Mouse (Mus musculus) lung, adult 2 months (tissue): ENCODE data around the gene Cytip. TPM values are rescaled to one million over a fixed set of nuclear protein-coding genes. Genes with fewer than 3 reads are reported as not detected.

Experiments used
- DNase-seq: peaks from one replicate; pipeline ENCODE4 v3.0.0; 2022
- H3K4me1 ChIP-seq: fragments of 200-500 bp; 2 replicates; pipeline ENCODE4 v1.6.1; 2011; ENCODE audit warnings: low read length; ENCODE audit not compliant: control insufficient read depth, insufficient read depth
- H3K4me3 ChIP-seq: fragments of 200-500 bp; replicated peaks from 2 replicates; pipeline ENCODE3; 2011; ENCODE audit warnings: low read depth, mild to moderate bottlenecking, control low read depth, low read length; ENCODE audit errors: extremely low read depth
- CTCF ChIP-seq: fragments of 200-500 bp; IDR thresholded peaks from 2 replicates; pipeline ENCODE4 v1.5.1; 2011; ENCODE audit warnings: mild to moderate bottlenecking, low read length, control low read depth; ENCODE audit not compliant: insufficient read depth
- POLR2A ChIP-seq: fragments of 200-500 bp; IDR thresholded peaks from 2 replicates; pipeline ENCODE4 v1.6.1; 2011; ENCODE audit warnings: low read depth, mild to moderate bottlenecking, control low read depth, low read length, borderline replicate concordance; ENCODE audit errors: extremely low read depth
- WGBS: fragments of 180-500 bp; shearing (Covaris S2); methylation state at CpG from one replicate; pipeline ENCODE4 v1.1.7; 2018; 5-methylcytosine and 5-hydroxymethylcytosine counted together
- polyA plus RNA-seq: library from polyadenylated mRNA; depleted of rRNA; stranded (reverse); fragments of >200 nt; gene quantifications from 2 replicates; pipeline ENCODE4 v1.2.3, GENCODE M21; 2012

The Cytip gene
- polyA plus RNA-seq, 1 experiment = 71.2 TPM

DNA sequence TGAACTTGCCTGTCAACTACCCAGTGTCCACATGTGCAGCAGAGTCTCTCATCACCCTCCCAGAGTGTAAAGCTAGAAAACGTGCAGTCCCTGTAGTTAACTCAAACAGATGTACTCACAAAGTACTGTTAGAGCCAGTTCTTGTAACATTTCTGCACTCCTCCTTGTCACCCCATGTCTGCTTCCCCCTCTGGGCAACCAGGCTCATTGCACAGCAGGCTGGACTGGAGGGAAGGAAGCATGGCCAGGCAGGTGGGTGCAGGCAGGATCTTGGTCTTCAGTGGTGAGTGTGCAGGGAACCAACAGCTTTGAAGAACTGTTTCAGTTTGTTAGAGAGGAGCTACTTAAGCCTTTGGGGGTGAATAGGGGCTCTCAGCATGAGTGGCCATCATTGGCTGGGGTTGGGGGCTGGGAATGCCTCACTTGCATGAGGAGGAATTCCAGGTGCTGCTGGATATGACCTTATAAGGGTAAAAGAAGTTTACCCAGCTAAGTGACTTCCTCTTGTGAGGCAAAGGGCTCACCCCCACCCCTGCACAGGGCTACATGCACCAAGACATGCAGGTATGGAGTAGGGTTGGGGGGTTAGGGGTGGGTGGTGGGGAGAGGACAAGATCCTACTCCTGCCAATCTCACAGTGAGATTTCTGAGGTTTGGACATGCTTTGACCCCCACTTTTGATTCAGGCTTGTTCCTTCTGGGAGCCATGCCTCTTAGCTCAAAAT is 31.7 kb downstream of the Cytip start:
- Histone ChIP-seq H3K4me1 (peaks cover 7% of the 10 kb centered on the region; the same call in 1 of the 2 replicates), H3K4me3 (no peak overlapping the region)
- TF ChIP-seq CTCF (peak; percentile 31; the same call in 1 of the 2 replicates), POLR2A (no peak)
- 42% methylated on average over 1 of the region's 1 CpGs for WGBS
- no peak for DNase-seq

DNA sequence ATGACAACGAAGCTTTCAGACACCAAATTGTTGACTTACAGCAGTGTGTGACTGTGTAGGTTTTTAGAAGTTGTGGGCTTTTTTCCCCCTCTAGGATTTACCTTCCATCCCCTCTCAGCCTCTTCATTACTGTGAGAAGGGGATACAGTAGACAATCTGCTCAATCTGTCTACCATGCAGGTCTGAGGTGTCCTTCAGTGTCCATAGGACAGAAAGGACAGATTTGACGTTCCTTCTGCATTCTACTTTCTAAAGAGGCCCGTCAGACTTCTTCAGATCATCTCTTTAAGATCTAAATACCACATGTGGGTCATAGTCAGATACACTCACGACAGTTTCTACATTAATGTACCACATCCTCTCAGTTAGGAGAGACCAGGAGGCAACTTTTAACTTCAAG is 33.5 kb downstream of the Cytip start:
- no peak for DNase-seq
- TF ChIP-seq POLR2A = no peak
- TF ChIP-seq CTCF = no peak
- WGBS = 81% methylated on average over 4 of the region's 4 CpGs
- H3K4me1 ChIP-seq = peaks cover 7% of the 10 kb centered on the region; the same call in 1 of the 2 replicates
- no peak overlapping the region for H3K4me3 ChIP-seq

DNA sequence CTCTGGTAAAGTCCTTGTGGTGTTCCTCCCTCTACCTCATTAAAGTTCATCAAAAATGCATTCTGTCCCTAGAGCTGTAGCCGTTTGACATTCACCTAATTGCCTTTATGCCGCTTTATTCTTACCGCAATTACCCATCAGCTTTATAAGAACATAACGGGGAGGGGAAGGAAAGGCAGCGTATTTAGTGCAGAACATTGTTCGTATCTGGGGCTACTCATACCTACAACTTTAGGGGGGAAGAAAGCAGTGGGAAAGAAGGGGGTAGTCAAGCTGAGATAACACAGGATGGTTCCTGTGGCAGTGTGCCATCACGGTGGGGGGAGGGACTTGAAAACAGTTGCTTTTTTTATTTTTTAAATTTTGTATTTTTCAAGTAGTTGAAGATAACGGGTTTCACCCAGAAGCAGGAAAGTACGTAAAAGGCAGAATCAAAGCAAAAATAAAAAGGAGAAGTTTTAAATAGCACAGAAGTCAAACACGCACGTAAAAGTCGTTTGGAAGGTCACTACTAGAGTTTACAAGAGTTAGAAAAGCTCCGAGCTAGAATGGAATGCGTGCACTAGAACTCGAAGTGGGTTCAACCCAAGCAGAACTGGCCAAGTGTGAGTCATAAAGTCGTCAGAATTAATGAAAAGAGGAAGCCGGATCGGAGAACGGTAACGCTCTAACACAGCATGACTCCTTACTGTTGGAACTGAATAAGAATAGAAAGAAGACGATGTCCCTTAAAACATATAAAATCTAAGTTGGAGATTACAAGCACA is 34.6 kb downstream of the Cytip start:
- H3K4me1 ChIP-seq = peaks cover 7% of the 10 kb centered on the region; the same call in 1 of the 2 replicates
- WGBS = 41% methylated on average over 21 of the region's 21 CpGs
- no peak for DNase-seq
- H3K4me3 ChIP-seq = peak overlapping the region; percentile 48
- TF ChIP-seq POLR2A = no peak
- no peak for TF ChIP-seq CTCF

DNA sequence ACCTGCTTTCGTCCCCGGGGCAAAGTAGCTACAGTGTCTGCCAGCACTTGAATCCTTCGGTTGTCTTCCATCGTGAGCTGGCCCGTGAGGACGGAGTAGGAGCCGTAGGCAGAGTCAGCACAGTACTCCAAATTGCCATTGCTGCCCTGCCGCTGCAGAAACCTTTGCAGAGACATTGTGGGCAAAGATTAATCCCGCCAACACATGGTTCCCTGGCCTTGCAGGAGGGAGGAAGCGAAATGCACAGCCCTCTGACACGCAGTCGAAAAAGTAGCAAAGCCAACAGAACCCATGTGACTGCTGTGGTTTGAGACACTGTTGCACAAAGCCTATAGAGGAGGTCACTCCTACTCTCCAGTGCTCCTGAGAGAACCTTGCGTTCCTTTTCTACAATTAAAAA is 35.5 kb downstream of the Cytip start:
- 73% methylated on average over 13 of the region's 13 CpGs for WGBS
- Histone ChIP-seq H3K4me1 (peaks cover 7% of the 10 kb centered on the region; the same call in 1 of the 2 replicates), H3K4me3 (peak overlapping the region; percentile 75)
- TF ChIP-seq CTCF (no peak), POLR2A (peak; percentile 80; the same call in 1 of the 2 replicates)
- DNase-seq = peak; percentile 48

DNA sequence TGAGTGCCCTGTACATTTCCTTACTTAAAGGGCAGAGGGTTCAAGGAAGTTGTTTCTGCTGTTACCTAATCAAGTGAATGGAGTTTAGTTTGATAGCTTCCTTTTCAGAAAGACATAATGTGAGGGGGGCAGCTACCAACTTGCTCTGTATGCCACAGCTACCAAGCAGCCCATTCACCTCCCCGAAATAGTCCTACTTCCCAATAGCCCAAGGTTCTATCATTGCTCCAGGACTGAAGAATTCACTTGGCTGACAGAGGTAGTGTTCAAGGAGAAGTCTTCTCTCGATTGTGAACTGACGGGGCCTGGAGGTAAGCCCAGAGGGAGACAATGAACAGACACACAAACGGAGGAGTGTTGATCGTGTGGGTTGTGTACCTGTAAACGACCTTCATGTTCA is 36.2 kb downstream of the Cytip start:
- TF ChIP-seq POLR2A (no peak), CTCF (no peak)
- DNase-seq = no peak
- Histone ChIP-seq H3K4me3 (peak overlapping the region; percentile 75), H3K4me1 (peaks cover 7% of the 10 kb centered on the region; the same call in 1 of the 2 replicates)
- WGBS = 65% methylated on average over 6 of the region's 6 CpGs

DNA sequence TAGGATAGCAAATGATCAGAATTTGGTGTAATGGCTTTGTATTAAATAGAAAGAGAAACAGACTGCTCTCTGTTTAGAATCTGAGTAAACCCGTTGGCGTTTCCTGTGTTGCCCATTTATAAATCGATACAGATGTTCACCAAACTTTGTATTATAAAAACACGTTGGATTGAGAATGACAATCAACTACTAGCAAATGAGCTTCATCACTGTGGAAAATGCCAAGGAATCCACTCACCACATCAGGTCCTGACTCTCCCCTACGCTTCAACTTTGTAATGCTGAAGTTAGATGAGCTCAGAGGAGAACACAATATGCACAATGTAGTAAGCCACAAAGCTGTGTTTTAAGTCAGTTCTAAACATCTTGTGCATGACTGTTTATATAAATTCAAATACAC is 36.8 kb downstream of the Cytip start:
- 66% methylated on average over 5 of the region's 5 CpGs for WGBS
- DNase-seq = no peak
- Histone ChIP-seq H3K4me1 (peaks cover 3% of the 10 kb centered on the region; the same call in 1 of the 2 replicates), H3K4me3 (peak overlapping the region; percentile 39)
- TF ChIP-seq CTCF = no peak
- TF ChIP-seq POLR2A = no peak

DNA sequence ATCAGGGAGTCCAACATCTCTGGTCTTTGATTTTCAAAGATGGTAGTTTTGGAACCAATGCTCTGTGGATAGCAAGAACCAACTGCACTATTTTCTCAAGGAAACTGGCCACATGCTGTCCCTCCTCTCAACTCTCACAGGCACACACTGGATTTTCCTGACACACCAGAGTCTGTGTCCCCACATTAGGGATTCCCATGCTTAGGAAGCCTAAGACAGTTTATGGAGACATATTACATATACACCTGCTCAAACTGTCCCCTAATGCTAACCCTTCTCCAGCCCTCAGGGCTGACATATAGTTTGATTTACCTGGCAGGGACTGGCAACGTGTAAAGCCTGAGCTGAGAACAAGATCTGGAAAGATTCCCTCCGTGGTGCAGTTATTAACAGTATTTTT is 37.2 kb downstream of the Cytip start:
- peak overlapping the region; percentile 46 for H3K4me3 ChIP-seq
- peaks cover 3% of the 10 kb centered on the region; the same call in 1 of the 2 replicates for H3K4me1 ChIP-seq
- WGBS = 60% methylated on average over 2 of the region's 2 CpGs
- TF ChIP-seq CTCF = no peak
- TF ChIP-seq POLR2A = no peak
- DNase-seq = no peak

DNA sequence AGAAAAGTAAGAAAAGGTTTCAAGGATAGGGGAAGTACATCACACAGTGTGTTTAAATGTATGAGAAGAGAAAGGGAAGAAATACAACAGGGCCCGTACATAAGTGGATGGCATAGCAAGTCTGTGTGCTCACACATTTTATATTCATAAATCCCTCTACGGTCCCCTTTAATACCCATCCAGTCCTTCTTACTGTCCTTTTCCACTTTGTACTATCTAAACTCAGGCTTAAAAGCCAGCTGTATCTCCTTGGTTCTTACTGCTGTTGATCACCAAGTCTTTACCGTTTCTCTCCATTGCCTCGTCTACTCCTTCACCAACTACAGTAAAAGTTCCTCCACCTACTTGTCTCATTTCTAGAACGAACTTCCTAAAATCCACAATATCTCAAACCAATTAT is 37.9 kb downstream of the Cytip start:
- WGBS = 78% methylated on average over 5 of the region's 5 CpGs
- Histone ChIP-seq H3K4me1 (peaks cover 3% of the 10 kb centered on the region; the same call in 1 of the 2 replicates), H3K4me3 (peak overlapping the region; percentile 23)
- no peak for DNase-seq
- no peak for TF ChIP-seq POLR2A
- TF ChIP-seq CTCF = no peak

DNA sequence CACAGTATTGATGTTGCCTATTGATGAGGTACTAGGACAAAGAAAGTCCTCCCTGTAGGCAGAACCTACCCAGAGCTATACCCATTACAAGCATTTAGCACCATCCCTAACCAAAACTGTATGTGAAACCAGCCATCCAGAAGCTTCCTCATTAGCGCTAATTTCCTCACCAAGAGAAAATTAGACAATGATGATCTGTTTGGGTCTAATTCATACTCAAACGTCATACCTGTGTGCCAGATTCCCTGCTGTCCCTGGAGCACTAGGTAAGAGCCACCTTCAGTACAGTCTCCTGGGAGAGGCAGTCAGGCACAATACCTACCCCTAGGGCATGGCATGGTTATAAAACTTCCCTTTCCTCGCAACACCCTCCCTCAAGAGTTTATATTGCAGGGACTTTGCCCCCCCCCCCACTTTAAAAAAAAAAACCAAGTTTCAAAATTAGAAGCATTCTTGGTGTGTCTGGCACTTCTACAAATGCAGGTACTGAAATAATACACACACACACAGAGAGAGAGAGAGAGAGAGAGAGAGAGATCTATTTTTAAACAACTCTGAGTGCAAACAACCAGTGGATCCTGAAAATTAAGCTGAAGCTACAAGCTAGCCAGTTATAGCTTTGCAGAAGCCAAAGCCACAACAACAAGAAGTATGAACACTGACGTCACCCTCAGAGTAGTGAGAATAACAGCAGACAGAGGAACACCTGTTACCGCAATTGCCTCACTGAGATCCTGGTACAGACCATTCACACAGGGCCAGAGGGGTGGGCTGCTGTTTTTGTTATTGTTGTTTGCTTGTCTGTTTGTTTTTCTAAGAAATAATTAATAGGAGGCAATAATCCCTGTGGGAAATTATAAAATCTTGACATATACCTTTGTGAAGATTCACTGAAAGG is 38.6 kb downstream of the Cytip start:
- peaks cover 3% of the 10 kb centered on the region; the same call in 1 of the 2 replicates for H3K4me1 ChIP-seq
- TF ChIP-seq CTCF (no peak), POLR2A (no peak)
- 62% methylated on average over 5 of the region's 5 CpGs for WGBS
- H3K4me3 ChIP-seq = peak overlapping the region; percentile 54
- DNase-seq = no peak
